Mouse (Mus musculus) right cerebral cortex, postnatal 25 days (tissue): ENCODE results near the gene Bicc1.
A peak's percentile ranks its signal among the peaks of the same experiment; 100 is the strongest.

Experiments
- DNase-seq: peaks from one replicate; pipeline ENCODE4 v3.0.0; 2022

Gene Bicc1

GRCm38 (mm10) chr10:71050722-71051333 is 108.7 kb downstream of the Bicc1 start:
- no peak for DNase-seq

DNA sequence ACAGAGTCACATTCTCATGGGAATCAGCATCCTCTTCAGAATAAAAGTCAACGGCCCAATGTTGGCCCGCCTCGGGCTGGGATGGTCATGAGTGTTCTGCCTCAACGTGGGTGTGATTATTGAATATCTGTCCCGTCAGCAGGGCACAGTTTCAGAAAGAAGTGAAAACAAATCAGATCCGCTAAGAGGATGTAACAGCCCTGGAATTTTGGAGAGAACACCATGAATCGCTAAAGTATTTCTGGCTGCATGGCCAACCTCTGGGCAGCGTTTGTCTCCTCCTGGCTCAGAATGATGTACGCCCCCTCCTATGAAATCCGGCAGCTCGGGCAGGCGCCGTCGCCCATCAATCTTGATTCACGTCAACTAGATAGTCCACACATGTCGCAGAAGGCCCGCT is 110.2 kb downstream of the Bicc1 start:
- DNase-seq = no peak

DNA sequence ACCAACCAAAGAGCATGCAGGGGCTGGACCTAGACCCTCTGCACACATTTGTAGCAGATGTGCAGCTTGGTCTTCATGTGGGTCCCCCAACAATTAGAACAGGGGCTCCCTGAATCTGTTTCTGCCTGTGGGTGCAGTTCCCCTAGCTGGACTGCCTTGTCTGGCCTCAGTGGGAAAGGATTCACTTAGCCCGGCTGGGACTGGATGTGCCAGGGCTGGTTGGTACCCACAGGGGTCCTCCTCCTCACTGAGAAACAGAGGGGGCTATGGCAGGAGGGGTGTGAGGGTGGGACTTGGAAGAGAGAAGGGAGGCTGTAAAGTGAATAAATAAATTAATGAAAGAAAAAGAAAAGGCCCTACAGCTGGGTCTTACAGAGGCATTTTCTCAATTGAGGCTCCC is 115.1 kb downstream of the Bicc1 start:
- DNase-seq = no peak

DNA sequence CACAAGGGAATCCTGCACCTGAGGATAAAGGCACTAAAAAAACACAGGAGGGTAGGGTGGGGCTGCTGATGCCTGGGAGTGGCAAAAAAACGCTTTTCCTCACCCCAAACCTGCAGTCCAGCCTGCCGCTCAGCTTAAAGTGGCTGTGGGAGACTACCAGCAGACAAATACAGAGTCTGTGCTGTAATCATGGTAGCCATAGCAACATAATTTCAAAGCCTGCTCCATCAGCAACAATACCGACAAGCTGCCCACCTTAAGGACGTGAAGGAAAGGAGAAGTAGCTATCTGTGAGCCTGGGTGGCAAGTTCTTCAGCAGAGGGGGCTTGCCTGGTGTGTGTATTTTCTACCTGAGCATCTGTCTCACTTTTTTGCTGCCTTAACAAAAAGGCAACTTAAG is 117.6 kb downstream of the Bicc1 start:
- DNase-seq = no peak

DNA sequence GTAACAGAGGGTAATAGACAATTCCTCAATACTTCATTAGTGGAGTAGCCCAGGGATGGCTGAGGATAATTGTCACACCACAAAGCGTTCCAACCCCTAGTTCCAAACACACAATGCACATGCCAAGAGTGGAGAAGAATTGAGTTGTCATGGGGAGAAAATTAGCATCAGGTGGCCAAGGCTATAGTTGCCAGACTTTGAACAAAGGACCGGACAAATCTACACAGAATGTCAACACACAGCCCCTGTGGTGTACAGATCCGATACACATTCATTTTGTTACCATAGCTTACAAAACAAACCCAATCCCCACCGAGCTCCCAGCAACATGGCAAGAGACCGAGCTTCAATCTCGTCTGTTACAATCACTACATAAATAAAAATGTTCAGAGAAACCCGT is 123.0 kb downstream of the Bicc1 start:
- no peak for DNase-seq

DNA sequence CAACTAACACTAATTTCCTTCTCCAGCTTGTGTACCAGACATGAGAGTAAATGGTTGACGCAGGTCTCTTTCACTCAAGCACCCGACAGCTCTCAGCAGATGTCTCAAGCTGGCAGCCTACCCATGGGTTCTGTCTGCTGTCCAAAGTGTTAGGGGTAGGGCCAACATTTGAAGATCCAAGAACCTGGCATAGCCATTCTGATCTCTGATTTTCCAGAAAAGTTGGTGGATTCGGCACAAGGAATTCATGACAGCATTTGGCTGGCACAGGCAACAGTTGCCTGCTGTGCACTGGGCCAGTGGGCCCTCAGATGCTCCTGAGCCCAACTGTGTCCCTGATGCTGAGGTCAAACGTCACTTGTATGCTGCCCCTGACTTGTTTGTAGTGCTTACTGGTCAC is 130.5 kb downstream of the Bicc1 start:
- DNase-seq = no peak

GRCm38 (mm10) chr10:71028066-71028844 is 131.2 kb downstream of the Bicc1 start:
- DNase-seq = no peak

GRCm38 (mm10) chr10:71025131-71025894 is 134.2 kb downstream of the Bicc1 start:
- no peak for DNase-seq

- DNase-seq = no peak
Observed at GRCm38 (mm10) chr10:71024681-71025080, 134.8 kb downstream of the Bicc1 start.

GRCm38 (mm10) chr10:71023471-71023870 is 136.0 kb downstream of the Bicc1 start:
- no peak for DNase-seq

- DNase-seq = no peak
Observed at GRCm38 (mm10) chr10:71020459-71020858, 139.0 kb downstream of the Bicc1 start.

DNA sequence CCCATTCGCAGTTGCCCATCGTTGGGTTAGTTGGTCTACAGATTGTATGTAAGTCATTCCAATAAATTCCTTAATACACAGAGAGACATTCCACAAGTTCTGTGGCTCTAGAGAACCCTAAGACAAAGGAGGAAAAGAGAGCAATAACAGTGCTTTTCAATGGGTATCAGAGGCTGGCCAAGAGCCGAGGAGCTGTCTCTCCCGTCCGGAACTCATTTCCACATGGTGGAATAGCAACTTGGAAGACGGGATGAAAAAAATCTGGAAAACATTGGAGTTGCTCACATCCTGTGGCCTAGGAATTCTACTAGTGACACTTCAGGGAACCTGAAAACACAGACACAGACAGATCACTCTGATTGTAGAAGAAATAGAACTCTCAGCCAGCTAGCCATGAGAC is 139.7 kb downstream of the Bicc1 start:
- no peak for DNase-seq

DNA sequence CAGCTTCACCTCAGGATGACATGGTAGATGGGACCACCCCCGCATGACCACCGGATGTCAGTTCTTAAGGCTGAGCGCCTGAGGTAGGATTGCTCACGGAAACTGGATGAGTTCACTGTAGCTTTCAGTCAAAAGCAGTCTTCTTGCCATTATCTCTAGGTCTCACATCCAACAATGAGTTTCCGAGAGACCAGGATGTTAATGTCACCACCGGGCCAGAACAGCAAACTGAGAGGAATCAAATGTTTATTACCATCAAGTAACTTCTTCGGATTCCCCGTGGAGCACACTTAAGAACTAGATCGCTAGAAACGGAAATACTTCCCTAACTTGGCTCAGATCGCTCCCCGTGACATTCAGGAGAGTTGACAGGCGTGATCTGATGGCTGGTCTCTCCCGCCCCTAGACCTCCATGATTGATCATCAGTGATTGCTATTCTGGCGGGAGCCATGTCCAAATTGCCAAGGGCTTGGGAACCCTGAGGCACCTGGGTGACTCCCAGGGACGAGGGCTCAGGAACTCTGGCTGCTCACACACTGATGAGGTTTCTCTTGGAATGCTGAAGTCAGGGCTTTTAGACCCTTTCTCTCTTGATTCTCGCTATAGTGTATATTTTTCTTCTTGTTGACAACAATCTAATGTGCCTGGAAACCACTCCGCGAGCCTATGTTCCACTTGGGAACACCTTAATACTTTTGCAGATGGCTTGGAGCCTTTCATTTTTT is 149.6 kb downstream of the Bicc1 start:
- DNase-seq = no peak

- DNase-seq = no peak
Observed at GRCm38 (mm10) chr10:71008721-71009120, 150.8 kb downstream of the Bicc1 start.

DNA sequence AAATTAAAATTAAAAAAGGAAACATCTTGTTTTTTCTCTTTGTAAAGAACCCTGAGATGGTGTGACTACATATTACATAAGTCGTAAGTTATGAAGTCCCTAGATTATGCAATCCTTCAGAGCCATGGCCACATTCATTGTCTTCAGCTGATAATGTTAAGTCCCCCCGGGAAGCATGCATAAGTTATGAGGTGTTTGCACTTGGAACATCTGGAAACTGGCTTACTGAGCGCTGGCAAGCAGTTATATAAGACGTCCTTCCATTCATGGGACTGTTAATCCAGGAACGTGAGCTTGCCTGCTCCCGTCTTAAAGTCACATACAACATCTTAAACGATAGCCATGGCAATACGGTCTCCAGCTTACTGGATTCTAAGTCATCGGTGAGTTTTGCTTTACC is 151.5 kb downstream of the Bicc1 start:
- DNase-seq = no peak

DNA sequence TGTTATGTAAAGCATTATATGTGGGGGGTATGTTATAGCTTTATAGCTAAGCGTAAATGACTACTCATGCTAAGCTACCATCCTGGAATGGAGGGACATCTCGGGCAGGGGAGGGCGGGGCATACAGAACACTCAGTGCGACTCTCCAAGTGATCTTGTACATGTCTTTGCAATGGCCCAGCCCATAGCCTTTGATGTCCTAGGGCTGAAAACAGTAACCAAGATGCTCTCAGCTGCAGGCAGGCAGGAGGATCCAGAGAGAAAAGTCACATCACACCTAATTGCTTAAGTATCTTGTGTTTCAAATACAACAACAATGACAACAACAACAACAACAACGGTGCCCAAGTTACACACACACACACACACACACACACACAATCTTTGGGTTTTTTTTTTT is 152.0 kb downstream of the Bicc1 start:
- DNase-seq = no peak

- DNase-seq = no peak
Observed at GRCm38 (mm10) chr10:71007001-71007400, 152.5 kb downstream of the Bicc1 start.

DNA sequence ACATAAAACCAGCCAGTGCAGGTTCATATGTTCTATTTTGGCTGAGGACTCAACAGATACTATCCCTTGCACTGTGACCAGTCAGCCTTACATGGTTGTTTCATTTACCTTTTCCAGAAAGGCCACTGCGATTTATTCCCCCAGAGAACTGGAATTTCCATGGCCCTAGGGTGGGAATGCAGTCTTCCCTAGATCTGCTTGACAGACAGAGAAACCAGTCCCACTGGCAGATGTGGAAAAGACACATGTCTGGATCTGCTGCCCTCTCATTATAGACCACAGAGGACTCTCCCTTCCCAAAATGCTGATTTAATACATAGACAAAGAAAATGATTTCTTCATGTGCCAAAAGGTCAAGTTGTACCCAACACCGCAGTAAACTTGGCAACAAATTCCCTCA is 156.6 kb downstream of the Bicc1 start:
- no peak for DNase-seq

DNA sequence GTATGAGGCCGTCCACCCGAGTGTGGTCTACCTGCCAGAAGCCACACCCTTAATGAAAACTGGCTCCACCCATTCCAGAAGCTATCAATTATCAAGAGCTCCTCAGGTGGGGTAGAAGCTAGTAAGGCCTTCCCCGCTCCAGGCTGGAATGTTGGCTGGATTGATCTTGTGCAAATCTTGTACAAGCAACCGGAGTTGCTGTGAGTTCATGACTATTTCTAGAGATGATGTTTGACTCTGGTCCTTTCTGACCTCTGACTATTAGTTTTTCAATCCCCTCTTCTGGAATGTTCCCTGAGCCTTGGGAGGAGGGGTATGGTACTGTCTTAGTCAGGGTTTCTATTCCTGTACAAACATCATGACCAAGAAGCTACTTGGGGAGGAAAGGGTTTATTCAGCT is 157.3 kb downstream of the Bicc1 start:
- no peak for DNase-seq

DNA sequence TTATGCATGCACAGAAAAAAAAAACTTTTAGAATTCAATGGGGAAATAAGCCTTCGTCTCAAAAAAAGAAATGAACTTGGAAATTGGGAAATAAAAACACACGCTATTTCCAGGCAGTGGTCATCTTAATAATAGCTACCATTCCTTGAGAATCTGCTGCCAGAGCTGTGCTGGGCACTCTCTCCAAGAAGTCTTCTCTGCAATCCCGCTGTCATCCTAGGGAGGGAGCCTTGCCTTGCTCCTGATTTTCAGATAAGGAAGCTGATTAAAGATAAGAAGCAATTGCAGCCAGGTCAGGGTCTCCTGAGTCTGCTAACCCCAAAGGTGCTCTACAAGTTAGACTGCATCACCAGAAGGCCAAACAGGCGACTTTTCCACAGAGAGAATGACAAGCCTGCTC is 161.4 kb downstream of the Bicc1 start:
- peak; percentile 24 for DNase-seq

- no peak for DNase-seq
Observed at GRCm38 (mm10) chr10:70996051-70996450, 163.4 kb downstream of the Bicc1 start.

DNA sequence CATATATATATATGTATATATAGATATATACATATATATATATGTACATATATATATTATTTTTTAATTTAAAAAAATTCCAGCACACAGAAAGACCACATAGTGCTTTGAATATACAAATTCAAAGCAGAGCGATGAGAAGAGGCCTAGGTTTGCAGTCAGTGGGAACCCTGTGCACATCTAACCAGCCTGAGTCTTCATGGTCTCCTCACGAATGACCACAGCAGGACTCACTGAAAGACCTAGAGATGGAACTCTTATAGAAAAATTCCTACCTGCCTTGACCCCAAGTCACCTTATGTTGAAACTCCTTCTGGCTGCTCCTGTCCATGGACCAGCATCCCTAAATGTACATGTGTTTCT is 165.4 kb downstream of the Bicc1 start:
- no peak for DNase-seq

- DNase-seq = no peak
Observed at GRCm38 (mm10) chr10:70993497-70994134, 165.9 kb downstream of the Bicc1 start.
